Mouse (Mus musculus) ovary, postnatal 14 days (tissue): ENCODE measurements around the gene Ctdnep1.

Source experiments
- DNase-seq: peaks from one replicate; pipeline ENCODE4 v3.0.0; 2022; ENCODE audit warnings: low spot score

Ctdnep1 gene

DNA sequence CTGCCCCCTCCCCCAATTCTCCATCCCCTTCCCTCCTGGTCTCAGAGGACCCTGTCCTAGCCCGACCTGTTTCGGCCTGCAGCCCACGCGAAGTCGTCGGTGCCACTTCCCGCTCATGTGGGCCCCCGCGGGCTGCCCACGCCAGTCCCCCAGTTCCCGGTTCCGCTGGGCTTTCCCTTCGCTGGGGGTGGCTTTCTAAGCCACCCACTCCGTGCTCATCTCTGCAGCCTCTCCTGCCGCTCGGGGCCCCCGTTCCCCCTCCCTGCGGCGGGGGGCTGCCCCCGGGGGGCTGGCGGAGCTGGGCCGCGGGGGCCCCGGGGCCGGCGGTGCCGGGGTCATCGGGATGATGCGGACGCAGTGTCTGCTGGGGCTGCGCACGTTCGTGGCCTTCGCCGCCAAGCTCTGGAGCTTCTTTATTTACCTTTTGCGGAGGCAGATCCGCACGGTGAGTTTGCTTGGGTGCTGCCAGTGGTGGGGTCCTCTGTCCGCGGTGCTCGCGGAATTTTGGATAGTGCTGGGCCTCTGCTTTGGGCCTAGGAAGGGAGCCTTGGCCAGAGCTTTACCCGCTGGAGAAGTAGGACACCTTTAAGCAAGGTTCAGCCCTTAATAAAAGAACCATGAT, at the start of gene Ctdnep1:
Gene Ctdnep1 (plus strand): TSS at position 16 of the 622 bp plus-strand sequence.
- DNase-seq = no peak

DNA sequence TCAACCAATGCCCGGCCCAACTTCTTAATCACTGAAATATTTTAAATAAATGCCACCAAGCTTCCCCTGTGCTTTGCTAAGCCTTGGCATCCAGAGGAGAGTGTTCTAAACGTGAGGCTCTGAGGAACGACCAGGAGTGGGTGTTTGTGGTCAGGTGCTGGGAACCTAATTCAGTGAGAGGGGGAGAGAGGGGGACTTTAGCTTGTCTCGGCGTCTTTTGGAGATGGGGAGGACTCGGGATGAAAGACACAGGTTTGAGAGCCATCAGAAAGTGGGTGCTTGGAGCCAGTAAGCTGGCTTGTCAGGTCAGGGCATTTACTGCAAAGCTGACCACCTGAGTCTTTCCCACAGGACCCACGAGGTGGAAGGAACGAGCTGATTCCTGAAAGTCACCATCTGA, 49.2 kb upstream of the Ctdnep1 start:
- no peak for DNase-seq

DNA sequence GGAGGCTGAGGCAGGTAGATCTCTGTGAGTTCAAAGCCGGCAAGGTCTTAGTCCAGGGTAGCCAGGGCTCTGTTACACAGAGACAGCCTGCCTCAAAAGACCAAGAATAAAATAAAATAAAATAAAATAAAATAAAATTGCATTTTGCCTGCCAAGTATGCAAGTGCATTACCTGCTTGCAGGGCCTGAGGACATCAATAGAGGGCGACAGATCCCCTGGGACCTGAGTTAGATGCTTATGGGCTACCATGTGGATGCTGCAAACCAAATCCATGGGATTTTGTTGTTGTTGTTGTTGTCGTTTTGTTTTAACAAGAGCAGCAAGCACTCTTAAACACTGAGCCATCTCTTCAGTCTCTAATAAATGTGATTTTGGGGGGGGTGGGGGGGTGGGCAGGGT, 48.7 kb upstream of the Ctdnep1 start:
- no peak for DNase-seq

DNA sequence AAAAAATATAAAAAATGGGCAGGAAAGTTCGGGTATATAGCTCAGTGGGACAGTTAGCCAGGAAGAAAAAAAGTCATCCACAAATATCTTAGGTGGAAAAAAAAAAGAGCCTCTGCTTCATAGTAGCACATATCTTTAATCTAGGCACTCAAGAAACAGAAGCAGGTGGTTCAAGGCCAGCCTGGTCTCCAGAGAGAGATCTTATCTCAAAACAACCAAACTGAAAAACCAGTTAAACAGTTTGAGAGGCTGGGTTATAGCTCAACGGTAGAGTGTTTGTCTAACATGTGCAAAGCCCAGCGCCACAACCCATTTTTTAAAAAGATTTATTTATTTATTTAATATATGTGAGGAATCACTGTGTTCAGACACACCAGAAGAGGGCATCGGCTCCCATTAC, 47.9 kb upstream of the Ctdnep1 start:
- DNase-seq = no peak

DNA sequence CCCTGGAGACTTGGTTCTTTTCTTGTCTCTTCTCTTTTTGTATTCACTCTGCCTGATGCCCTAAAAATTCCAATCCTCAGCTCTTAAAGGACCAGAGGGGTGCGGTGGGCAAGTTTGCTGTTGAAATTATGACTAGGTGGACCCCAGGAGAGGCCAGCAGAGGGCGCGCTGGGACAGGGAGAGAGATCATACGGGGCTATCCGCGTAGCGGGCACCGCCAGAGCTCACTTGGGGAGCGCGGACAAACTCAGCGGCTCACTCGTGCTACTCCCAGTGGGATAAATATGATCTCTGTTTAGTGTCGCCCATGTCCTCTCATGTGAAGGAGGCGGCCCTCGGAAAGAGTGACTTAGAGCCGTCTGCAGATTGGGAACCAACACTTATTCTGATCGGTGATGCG, 46.8 kb upstream of the Ctdnep1 start:
- peak; percentile 96 for DNase-seq

DNA sequence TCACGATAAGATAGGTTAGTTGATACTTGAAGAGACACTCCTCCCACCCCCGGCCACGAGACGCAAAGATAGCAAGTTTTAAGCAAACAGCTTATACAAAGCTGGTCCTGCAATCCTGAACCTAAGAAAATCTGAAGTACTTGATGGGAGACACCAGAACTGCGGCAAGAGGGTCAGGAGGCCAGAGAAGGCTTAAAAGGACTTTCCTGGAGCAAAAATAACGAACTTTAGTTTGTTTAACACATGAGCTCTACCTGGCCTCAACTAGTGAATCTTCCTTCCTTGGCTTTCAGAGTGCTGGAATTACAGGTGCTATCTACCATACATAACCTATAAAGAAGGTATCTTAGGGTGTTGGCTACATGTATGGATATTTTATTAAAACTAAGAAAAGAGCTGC, 46.3 kb upstream of the Ctdnep1 start:
- no peak for DNase-seq

DNA sequence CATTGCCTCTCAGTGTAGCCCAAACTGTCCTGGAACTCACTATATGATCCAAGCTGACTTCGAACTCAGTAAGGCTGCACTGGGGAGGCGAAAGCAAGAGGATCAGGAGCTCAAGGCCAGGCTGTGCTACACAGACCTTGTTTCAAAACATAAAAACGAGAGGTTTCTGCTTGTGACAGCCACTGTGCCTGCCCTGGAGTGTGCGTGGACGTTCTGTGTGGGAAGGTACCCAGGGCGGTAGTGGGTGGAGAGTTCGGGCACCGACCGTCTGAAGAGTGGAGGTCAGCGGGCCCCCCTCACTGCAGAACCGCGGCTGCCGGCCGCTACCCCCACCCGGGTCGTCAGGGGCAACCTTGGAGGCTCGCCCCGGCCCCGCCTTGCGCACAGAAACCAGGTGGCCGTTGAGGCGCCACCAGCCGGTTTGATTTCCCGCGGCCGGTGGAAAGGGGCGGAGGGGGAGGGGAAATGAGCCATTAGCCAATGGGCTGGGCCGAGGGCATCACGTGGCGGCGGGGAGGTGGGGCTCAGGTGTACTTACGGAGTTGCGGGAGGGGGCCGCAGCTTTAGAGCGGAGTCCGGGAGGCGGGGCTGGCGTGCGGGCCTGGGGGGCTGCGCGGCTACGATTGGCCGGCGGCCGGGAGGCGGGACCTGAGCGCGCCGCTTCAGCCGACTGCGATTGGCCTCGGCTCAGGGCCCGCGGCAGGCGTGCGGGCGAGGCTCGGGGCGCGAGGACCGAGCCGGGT, 45.6 kb upstream of the Ctdnep1 start, which contains the start of gene Ybx2:
Gene Ybx2 (plus strand): TSS at position 660 of the 743 bp plus-strand sequence.
- peak; percentile 73 for DNase-seq

DNA sequence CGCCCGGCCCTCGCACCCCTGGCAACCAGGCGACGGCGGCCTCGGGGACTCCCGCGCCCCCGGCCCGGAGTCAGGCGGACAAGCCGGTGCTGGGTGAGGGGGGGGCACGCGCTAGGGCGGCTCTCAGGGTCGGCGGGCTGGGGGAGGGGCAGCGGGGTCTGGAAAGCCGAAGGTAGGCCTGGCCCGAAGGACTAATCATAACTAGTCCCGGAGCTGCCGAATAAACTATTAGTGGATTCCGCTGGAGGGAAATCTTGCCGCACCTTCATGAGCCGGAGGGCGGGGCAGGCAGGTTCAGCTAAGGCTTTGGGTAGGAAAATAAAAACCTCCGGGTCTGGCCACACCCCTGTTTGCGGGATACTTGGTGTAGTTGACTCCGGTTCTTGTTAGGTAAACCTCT, 44.8 kb upstream of the Ctdnep1 start:
- no peak for DNase-seq

DNA sequence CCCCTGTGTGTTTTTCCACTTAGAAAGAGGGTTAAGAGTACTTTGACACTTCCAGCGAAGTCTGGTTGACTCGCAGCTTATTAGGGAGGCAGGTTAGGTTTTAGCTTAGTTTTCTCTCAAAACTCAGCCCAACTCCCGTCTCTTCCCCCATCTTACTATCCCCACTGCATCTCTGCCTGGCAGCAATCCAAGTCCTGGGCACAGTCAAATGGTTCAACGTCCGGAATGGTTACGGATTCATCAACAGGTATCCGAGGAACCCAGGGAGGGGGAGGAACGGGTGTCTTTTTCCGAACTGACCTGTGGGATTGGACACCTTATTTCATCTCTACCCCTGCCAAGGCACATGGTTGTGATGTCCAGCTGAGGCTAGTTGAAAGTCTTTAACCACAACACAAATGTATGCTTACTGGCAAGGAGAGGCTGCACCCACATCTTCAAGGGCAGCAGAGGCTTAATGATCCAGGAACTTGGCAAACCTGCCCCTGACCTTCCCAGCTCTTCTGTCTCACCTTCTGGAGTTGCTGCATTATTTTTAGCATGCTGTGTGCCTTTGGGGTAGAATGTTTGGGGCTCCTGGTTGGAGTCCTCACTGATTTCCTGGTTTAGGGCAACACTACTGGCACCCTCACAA, 44.1 kb upstream of the Ctdnep1 start:
- DNase-seq = no peak

DNA sequence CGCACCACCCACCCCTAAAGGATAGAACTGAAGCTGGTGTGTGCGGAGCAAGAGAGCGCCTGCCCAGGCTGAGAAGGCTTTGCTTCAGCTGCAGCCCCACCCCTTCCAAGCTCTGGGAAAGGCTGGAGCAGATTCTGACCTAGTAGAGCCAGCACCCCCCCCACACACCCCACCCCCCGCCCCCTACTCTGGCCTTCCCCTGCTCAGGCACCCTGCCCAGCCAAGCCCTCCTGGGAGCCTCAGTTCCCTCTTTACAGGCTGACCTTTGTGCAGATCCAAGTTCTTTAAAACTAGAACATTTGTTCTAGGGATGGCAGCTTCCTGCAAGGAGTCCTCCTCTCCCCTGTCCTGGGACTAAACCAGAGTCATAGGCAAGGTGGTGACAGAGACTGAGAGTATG, 43.6 kb upstream of the Ctdnep1 start:
- no peak for DNase-seq

DNA sequence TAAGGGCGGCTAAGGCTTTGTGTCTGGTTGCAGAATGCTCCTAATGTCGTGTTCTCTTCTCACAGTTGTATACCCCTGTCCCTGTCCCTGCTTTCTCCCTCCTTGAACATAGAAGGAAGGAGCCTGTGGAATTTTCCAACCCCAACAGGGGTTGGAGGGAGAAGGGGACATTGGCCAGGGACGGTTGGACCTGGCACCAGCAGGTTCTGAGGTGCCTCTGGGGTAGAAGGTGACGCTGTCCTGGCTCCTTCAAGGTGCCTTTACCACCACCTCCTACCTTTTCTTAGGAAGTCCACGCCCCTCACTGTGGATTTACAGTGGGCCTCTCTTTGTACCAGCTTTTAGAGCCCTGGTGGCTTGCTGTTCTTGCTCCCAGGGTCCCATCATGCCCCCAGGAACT, 43.1 kb upstream of the Ctdnep1 start:
- no peak for DNase-seq

DNA sequence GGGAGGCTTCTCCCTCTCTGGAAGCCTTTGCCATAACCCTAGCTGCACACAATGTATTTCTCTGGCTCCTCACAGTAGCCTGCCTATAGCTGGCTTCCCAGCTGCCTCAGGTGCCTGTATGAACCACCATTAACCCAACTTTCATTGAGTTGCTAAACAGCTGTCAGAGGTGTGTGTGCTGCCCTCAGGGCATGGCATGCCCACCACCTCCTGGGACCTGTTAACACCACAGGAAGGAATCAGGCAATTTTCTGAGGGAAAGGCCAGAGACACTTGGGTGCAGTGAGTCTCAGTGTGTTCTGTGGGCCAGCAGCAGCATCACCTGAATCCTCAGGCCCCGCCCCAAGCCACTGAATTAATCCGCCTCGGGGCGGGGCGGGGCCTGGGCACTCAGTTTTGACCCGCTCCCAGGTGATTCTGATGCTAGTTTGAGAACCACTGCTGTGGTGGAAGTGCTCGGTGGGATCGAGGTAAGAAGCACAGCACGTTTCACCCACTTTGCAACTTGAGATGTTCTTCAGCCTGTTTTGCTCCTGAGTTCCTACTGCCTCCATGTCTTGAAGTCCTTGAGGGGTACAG, 42.5 kb upstream of the Ctdnep1 start:
- DNase-seq = no peak

DNA sequence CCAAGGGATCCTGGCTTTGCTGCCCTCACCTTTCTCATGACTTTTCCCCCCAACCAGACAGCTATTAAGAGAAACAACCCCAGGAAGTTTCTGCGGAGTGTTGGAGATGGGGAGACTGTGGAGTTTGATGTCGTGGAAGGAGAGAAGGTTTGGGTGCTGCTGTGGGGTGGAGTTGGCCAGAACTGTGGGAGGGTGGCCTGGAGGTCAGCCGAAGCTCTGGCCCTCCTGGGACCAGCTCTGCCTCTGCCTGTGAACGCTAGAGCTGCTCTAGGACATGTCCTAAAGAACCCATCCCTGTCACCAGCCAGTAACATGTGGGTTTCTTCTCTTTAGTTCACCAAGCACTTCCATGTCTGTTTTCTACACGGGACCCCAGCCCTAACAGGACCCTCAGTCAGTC, 41.8 kb upstream of the Ctdnep1 start:
- no peak for DNase-seq

DNA sequence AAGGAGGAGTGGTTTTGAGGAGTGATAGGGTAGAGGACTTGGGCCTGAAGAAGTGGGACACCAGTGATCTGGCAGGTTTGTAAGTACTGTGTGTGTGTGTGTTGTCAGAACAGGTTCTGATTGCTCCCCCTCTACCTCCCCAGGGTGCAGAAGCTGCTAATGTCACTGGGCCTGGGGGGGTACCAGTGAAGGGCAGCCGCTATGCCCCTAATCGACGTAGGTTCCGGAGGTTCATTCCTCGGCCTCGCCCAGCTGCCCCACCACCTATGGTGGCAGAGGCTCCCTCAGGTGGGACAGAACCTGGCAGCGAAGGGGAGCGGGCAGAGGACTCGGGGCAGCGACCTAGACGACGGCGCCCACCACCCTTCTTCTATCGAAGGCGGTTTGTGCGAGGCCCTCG, 41.2 kb upstream of the Ctdnep1 start:
- no peak for DNase-seq

DNA sequence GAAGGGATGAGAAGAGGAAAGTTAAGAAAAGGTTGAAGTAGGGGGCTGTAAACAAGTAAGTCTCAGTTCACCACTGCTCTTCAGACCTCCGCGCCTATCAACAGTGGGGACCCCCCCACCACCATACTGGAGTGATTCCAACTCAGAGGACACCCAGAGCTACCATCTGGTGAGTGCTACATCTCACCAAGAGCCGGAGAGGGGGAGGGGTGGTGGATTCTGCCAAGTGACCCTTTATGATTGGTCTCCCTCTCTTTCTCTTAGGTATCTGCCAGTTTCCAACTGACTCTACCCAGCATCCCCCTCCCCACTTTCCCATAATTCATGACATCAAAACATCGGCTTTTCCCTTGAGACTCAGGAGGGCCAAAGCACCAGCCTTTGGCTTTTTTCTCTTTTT, 40.0 kb upstream of the Ctdnep1 start:
- DNase-seq = no peak

DNA sequence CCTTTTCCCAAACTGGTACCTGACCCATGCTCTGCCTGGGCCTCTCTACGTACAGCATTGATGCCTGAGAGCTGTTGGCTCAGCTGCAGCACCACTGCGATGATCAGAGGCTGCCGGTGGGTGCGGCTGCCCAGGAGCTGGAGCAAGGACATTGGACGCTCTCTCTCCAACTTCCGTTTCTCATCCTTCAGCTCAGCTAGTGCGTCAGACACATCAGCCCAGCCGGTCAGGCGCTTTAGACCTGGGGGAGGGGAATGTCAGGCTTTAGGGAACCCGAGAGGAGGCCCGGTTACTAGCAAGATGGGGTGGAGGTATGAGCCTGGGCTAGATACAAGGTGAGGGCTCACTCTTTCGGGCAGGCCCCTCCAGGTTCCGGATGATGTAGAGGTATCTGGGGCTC, 35.7 kb upstream of the Ctdnep1 start:
- DNase-seq = no peak

DNA sequence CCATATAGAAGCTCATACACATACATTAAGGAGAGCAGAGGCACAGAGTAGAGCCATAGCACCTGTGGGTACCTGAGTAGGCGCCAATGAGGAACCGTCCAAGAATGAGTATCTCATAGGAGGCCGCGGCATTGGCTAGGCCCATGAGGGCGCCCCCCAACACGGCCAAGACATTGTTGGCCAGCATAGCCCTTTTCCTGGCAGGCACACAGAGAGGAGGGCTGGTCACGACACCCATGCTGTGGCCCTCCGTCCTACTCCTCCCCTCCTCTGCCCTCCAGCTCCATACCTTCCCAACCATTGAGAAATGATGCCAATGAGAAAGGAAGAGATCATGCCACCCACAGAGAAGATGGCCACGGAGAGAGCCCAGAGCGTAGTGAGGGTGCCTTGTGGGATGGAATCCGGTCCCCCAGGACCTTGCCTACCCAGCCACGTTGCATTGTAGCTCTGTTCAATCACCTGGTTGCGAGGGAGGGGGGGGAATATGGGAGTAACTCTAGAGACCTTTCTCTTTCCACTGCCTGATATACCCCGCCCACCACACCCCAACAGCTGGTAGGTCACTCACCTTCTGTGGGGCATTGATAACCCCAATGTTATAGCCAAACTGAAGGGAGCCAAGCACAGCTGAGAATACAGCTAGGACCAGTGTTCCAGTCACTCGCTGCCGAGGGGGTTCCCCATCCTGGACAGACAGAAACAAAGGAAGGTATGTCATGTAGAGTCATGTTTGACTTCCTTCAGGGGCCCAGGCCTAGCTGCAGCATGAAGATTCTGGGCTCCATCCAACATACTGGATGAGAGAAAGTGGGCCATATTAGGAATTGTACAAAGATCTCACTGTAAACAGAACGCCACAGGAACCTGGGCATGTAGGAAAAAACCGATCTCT, 34.7 kb upstream of the Ctdnep1 start:
- DNase-seq = no peak

DNA sequence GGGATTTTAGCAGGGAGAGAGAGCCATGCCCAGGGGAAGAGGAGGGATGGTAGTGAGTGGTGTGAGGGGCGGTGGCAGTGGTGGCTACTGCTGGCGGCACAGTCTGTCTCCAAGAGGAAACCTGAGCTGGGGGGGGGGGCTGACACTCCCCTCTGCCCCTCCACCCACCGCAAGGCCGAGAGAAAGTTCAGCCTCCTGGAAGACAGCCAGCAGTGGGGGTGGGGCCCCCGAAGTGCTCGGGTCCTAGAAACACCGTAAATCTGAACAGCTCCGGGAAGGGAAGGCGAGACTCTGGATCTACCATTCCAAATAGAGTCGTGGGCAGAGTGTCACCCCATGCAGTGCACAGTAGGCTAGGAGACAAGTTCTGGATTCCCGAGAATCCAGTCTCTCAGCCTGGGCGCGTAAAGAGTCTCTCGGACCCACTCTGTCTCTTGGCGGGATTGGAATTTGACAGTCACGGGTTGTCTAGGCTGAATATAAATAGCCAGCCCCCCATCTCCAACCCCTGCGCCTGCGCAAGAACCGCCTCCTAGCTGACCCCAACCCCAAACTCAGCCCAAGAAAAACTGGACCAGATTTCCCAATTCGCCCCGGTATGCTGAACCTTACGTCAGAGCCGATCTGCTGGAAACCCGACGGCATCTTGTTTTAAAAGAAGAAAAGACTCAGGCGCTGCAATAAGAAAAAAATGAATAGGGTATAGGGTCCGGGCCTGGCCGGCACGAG, 33.5 kb upstream of the Ctdnep1 start:
- DNase-seq = peak; percentile 32

DNA sequence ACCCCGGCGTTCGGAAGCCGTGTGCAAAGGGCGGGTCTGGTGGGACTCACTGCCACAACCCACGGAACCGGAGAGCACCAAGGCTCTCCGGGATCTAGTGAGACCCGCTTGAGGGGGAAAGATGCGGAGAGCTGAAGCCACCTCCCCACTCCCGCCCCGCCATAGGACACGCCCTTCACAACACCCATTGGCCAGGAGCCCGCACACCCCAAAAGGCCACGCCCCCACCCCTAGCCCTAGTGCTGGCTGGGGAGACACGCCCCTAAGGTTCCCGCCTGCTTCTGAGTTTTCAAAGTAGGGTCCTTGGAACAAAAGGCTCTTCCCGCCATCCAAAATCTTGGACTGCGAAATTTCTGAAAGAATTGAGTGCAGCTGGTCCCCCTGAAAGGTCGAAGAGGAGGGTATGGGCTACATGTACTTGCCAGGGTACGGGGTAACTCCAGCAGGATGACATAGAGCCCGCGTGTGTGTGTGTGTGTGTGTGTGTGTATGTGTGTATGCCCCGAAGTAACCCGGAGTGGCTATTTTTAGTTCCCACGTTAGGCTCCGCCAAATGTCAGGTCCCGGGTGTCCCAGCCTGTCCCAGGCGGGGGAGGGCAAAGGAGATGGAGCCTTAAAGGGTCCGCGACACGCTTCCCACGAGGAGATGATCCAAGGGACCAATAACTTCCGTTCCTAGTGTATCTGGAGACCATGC, 32.7 kb upstream of the Ctdnep1 start, which contains the start of gene Slc2a4:
Gene Slc2a4 (minus strand): TSS at position 123 of the 697 bp plus-strand sequence.
- peak; percentile 91 for DNase-seq

DNA sequence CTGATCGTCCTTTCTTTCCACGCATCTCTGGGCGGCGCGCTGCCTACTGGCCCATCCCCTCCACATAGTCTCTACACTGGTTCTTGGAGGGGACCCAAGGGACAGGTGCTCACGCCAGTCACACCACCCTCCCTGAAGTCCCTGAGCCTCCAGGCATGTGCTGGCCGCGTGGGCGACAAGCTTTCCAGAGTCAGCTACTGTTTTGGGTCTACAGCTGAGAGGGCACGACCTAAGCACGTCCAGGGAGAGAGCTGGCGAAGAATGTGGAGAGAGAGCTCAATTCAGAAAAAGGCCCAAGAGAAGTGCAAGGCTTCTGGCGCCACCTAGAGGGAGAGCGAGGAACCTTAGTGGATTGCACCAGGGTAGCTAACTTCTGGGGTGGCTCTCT, 32.2 kb upstream of the Ctdnep1 start:
- DNase-seq = peak; percentile 82
